Mouse (Mus musculus) kidney, adult 2 months (tissue): ENCODE measurements around the gene Pnma1.

Experiments
- CTCF ChIP-seq: fragments of 200-500 bp; conservative IDR thresholded peaks from 2 replicates; pipeline ENCODE4 v1.5.1; 2011; ENCODE audit warnings: low read depth, mild to moderate bottlenecking, control low read depth, low read length, moderate library complexity, mixed read lengths; ENCODE audit not compliant: insufficient read depth, insufficient read length
- POLR2A ChIP-seq: fragments of 200-500 bp; IDR thresholded peaks from one replicate; pipeline ENCODE4 v1.6.1; 2011; ENCODE audit warnings: low read depth, low read length, control low read depth

DNA sequence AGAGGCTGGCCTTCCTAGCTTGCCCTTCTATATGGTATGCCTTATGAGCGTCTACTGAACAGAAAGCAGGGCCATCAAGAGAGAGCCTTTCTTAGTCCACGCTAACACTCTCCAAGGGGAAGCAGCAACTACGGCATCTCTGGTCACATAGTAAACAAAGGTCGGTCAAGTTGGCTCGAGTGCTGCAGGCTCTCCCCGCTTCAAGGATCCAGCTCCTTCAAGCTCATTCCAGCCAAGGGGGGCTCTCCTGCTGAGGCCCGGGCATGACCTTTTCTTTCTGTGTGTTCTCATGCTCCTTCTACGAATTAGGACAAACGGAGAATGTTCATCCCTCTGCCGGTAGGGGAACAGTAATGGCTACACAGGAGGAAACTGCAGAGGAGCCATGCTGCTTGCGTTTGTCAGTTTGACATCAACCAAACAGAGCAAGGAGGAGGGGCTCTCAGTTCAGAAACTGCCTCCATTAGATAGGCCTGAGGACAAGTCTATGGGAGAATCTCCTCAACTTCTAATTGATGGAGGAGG lies 15.4 kb upstream of the Pnma1 start:
- TF ChIP-seq CTCF (no peak), POLR2A (no peak)
